Mouse (Mus musculus) hindbrain, embryonic 12.5 days (tissue): Measurements from ENCODE around the gene Hist2h2ac. TPM values are rescaled to one million over a fixed set of nuclear protein-coding genes. Genes with fewer than 3 reads are reported as not detected.
A peak's percentile ranks its signal among the peaks of the same experiment; 100 is the strongest.
"Not testable (repeated sequence)": the region's sequence is repeated elsewhere in the genome, so short reads cannot be mapped to it uniquely, and the experiment has no call there.

ENCODE experiments used
- ATAC-seq: fragments of 200-750 bp; cut with Nextera tagmentation; 2 replicates; pipeline ENCODE4 v1.8.0; 2017; ENCODE audit warnings: moderate TSS enrichment; ENCODE audit not compliant: low FRiP score
- H3K27ac ChIP-seq: fragments of 300-500 bp; sonication (generic); 2 replicates; pipeline ENCODE4 v1.5.1; 2016; ENCODE audit warnings: mild to moderate bottlenecking
- H3K27me3 ChIP-seq: fragments of 300-500 bp; sonication (generic); 2 replicates; pipeline ENCODE4 v1.6.1; 2016; ENCODE audit warnings: mild to moderate bottlenecking
- H3K36me3 ChIP-seq: fragments of 300-500 bp; sonication (generic); 2 replicates; pipeline ENCODE4 v1.6.1; 2016; ENCODE audit warnings: mild to moderate bottlenecking
- H3K4me1 ChIP-seq: fragments of 300-500 bp; sonication (generic); 2 replicates; pipeline ENCODE4 v1.6.1; 2016
- H3K4me2 ChIP-seq: fragments of 300-500 bp; sonication (generic); replicated peaks from 2 replicates; pipeline ENCODE4 v1.6.1; 2016; ENCODE audit warnings: mild to moderate bottlenecking
- H3K4me3 ChIP-seq: fragments of 300-500 bp; sonication (generic); 2 replicates; pipeline ENCODE4 v1.5.1; 2016; ENCODE audit warnings: mild to moderate bottlenecking
- H3K9ac ChIP-seq: fragments of 300-500 bp; sonication (generic); 2 replicates; pipeline ENCODE4 v1.6.1; 2016; ENCODE audit warnings: mild to moderate bottlenecking, moderate library complexity
- H3K9me3 ChIP-seq: fragments of 300-500 bp; sonication (generic); replicated peaks from 2 replicates; pipeline ENCODE4 v1.6.1; 2016; ENCODE audit warnings: mild to moderate bottlenecking
- WGBS: fragments of 180-500 bp; shearing (Covaris S2); methylation state at CpG from one replicate; pipeline ENCODE4 v1.1.7; 2016; 5-methylcytosine and 5-hydroxymethylcytosine counted together
- polyA plus RNA-seq: library from polyadenylated mRNA; unstranded; fragments of >200 nt; fragmentation: Nextera tagmentation; extraction: Ambion mirVana; gene quantifications from 2 replicates; pipeline ENCODE4 v1.2.1, GENCODE M21; 2016

Gene Hist2h2ac
- polyA plus RNA-seq, 1 experiment from 2014 or later: 7.0 TPM

GRCm38 (mm10) chr3:96219191-96219641, 1.5 kb downstream of the Hist2h2ac start:
- Histone ChIP-seq H3K9ac (peak overlapping the region; percentile 79), H3K4me2 (peak overlapping the region; percentile 87), H3K4me1 (peaks cover 22% of the 10 kb centered on the region), H3K27ac (peak overlapping the region; percentile 98), H3K36me3 (no peaks in the 10 kb centered on the region), H3K9me3 (no peaks in the 10 kb centered on the region), H3K4me3 (peak overlapping the region; percentile 61), H3K27me3 (no peaks in the 10 kb centered on the region)
- under 1% methylated on average over 12 of the region's 12 CpGs for WGBS
- ATAC-seq: peak; percentile 62

- Histone ChIP-seq H3K4me2 (no peak overlapping the region), H3K36me3 (no peaks in the 10 kb centered on the region), H3K27me3 (peaks cover 7% of the 10 kb centered on the region; the same call in 1 of the 2 replicates), H3K4me3 (no peak overlapping the region), H3K4me1 (no peaks in the 10 kb centered on the region), H3K9me3 (no peaks in the 10 kb centered on the region), H3K27ac (no peak overlapping the region), H3K9ac (no peak overlapping the region)
- no peak for ATAC-seq
- 28% methylated on average over 15 of the region's 15 CpGs for WGBS
Observed at GRCm38 (mm10) chr3:96209242-96209641, 11.4 kb downstream of the Hist2h2ac start.

GRCm38 (mm10) chr3:96207819-96208218, 12.9 kb downstream of the Hist2h2ac start:
- Histone ChIP-seq H3K4me3 (no peak overlapping the region), H3K4me1 (no peaks in the 10 kb centered on the region), H3K9me3 (no peaks in the 10 kb centered on the region), H3K4me2 (no peak overlapping the region), H3K27me3 (peaks cover 5% of the 10 kb centered on the region; the same call in 1 of the 2 replicates), H3K27ac (no peak overlapping the region), H3K36me3 (no peaks in the 10 kb centered on the region), H3K9ac (no peak overlapping the region)
- ATAC-seq: no peak
- WGBS: 85% methylated on average over 3 of the region's 3 CpGs

GRCm38 (mm10) chr3:96199731-96200130, 20.9 kb downstream of the Hist2h2ac start:
- Histone ChIP-seq H3K4me3 (no peak overlapping the region), H3K9ac (no peak overlapping the region), H3K9me3 (no peaks in the 10 kb centered on the region), H3K36me3 (peaks cover 6% of the 10 kb centered on the region; the same call in 1 of the 2 replicates), H3K27ac (no peak overlapping the region), H3K4me1 (peaks cover 15% of the 10 kb centered on the region), H3K4me2 (no peak overlapping the region), H3K27me3 (peaks cover 5% of the 10 kb centered on the region; the same call in 1 of the 2 replicates)
- WGBS: 76% methylated on average over 2 of the region's 2 CpGs
- ATAC-seq: no peak

GRCm38 (mm10) chr3:96198601-96199251, 22.0 kb downstream of the Hist2h2ac start:
- Histone ChIP-seq H3K36me3 (peaks cover 16% of the 10 kb centered on the region), H3K4me2 (peak overlapping the region; percentile 96; the same call in 1 of the 2 replicates), H3K4me1 (peaks cover 15% of the 10 kb centered on the region)
- H3K9me3 ChIP-seq, ATAC-seq, H3K27ac ChIP-seq, H3K27me3 ChIP-seq, H3K9ac ChIP-seq, H3K4me3 ChIP-seq: not testable (repeated sequence)
- 28% methylated on average over 8 of the region's 8 CpGs for WGBS

GRCm38 (mm10) chr3:96198181-96198580, 22.5 kb downstream of the Hist2h2ac start:
- H3K9me3 ChIP-seq: no peaks in the 10 kb centered on the region
- peaks cover 5% of the 10 kb centered on the region; the same call in 1 of the 2 replicates for H3K27me3 ChIP-seq
- 0 out of 2 replicates have a peak overlapping the region, but pooled peaks have one; percentile 28 for H3K9ac ChIP-seq
- H3K4me3 ChIP-seq: peak overlapping the region; percentile 71; the same call in 1 of the 2 replicates
- peak; percentile 8; the same call in 1 of the 2 replicates for ATAC-seq
- peaks cover 22% of the 10 kb centered on the region for H3K36me3 ChIP-seq
- WGBS: 3% methylated on average over 6 of the region's 6 CpGs
- H3K4me2 ChIP-seq: peak overlapping the region; percentile 96
- H3K27ac ChIP-seq: peak overlapping the region; percentile 40; the same call in 1 of the 2 replicates
- peaks cover 15% of the 10 kb centered on the region for H3K4me1 ChIP-seq

- no peaks in the 10 kb centered on the region for H3K9me3 ChIP-seq
- H3K27me3 ChIP-seq: peaks cover 5% of the 10 kb centered on the region; the same call in 1 of the 2 replicates
- H3K36me3 ChIP-seq: peaks cover 24% of the 10 kb centered on the region
- peak overlapping the region; percentile 96 for H3K4me2 ChIP-seq
- H3K27ac ChIP-seq: peak overlapping the region; percentile 96
- ATAC-seq: peak; percentile 96
- peaks cover 15% of the 10 kb centered on the region for H3K4me1 ChIP-seq
- under 1% methylated on average over 50 of the region's 50 CpGs for WGBS
- H3K4me3 ChIP-seq: peak overlapping the region; percentile 71
- peak overlapping the region; percentile 88 for H3K9ac ChIP-seq
Observed at GRCm38 (mm10) chr3:96197129-96197749, 23.4 kb downstream of the Hist2h2ac start.

- Histone ChIP-seq H3K4me3 (peak overlapping the region; percentile 71), H3K4me1 (peaks cover 15% of the 10 kb centered on the region), H3K9me3 (no peaks in the 10 kb centered on the region), H3K27ac (peak overlapping the region; percentile 96), H3K36me3 (peaks cover 24% of the 10 kb centered on the region), H3K4me2 (peak overlapping the region; percentile 96), H3K27me3 (peaks cover 5% of the 10 kb centered on the region; the same call in 1 of the 2 replicates), H3K9ac (peak overlapping the region; percentile 88)
- WGBS: 21% methylated on average over 27 of the region's 27 CpGs
- peak; percentile 12; the same call in 1 of the 2 replicates for ATAC-seq
Observed at GRCm38 (mm10) chr3:96196437-96197128, 24.1 kb downstream of the Hist2h2ac start.

- Histone ChIP-seq H3K27me3 (peaks cover 5% of the 10 kb centered on the region; the same call in 1 of the 2 replicates), H3K4me1 (peaks cover 15% of the 10 kb centered on the region), H3K9me3 (no peaks in the 10 kb centered on the region), H3K27ac (no peak overlapping the region), H3K9ac (no peak overlapping the region), H3K4me3 (no peak overlapping the region), H3K36me3 (peaks cover 25% of the 10 kb centered on the region), H3K4me2 (peak overlapping the region; percentile 96)
- 91% methylated on average over 11 of the region's 11 CpGs for WGBS
- ATAC-seq: no peak
Observed at GRCm38 (mm10) chr3:96195616-96196313, 24.9 kb downstream of the Hist2h2ac start.

- Histone ChIP-seq H3K4me3 (no peak overlapping the region), H3K27ac (no peak overlapping the region), H3K4me2 (no peak overlapping the region), H3K36me3 (peaks cover 33% of the 10 kb centered on the region), H3K27me3 (peaks cover 5% of the 10 kb centered on the region; the same call in 1 of the 2 replicates), H3K9ac (no peak overlapping the region), H3K9me3 (no peaks in the 10 kb centered on the region), H3K4me1 (peaks cover 15% of the 10 kb centered on the region)
- 90% methylated on average over 10 of the region's 10 CpGs for WGBS
- ATAC-seq: no peak
Observed at GRCm38 (mm10) chr3:96194966-96195365, 25.7 kb downstream of the Hist2h2ac start.

- no peaks in the 10 kb centered on the region for H3K9me3 ChIP-seq
- no peak overlapping the region for H3K9ac ChIP-seq
- no peak overlapping the region for H3K4me2 ChIP-seq
- H3K4me1 ChIP-seq: peaks cover 12% of the 10 kb centered on the region
- H3K4me3 ChIP-seq: no peak overlapping the region
- H3K36me3 ChIP-seq: peaks cover 51% of the 10 kb centered on the region
- no peaks in the 10 kb centered on the region for H3K27me3 ChIP-seq
- no peak overlapping the region for H3K27ac ChIP-seq
- no peak for ATAC-seq
- 62% methylated on average over 12 of the region's 12 CpGs for WGBS
Observed at GRCm38 (mm10) chr3:96192977-96193376, 27.7 kb downstream of the Hist2h2ac start.
